Mouse (Mus musculus) embryonic fibroblast, embryonic 13.5 days (primary cell): ENCODE results near the gene Gjc2.

Experiments
- CTCF ChIP-seq: IDR thresholded peaks from 2 replicates; pipeline ENCODE4 v1.5.1; 2011; ENCODE audit warnings: mild to moderate bottlenecking, control low read depth, low read length, moderate library complexity, borderline replicate concordance; ENCODE audit not compliant: insufficient read depth
- POLR2A ChIP-seq: IDR thresholded peaks from 2 replicates; pipeline ENCODE4 v1.6.1; 2011; ENCODE audit warnings: low read depth, mild to moderate bottlenecking, control low read depth, low read length, moderate library complexity

DNA sequence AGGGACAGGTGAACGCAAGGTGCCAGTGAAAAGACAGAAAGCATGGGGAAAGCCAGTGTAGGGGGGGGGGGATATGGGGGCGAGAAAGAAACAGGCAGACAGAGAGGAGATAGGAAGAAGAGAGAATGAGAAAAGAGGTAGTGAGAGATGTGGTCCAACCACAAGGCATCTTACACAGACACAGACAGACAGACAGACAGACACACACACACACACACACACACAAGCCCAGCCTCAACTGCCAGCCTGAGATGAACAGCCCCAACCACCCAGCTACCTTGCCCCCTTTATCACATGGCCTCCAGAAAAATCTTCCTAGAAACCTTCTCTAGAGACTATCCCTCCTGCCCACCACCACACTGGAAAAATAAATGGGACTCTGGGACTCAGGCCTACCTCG lies 50.9 kb downstream of the Gjc2 start:
- TF ChIP-seq POLR2A: no peak
- no peak for TF ChIP-seq CTCF
